24 mouse cellular contexts compared by ENCODE assay signal in genomic region chr12:13869161-13869560, GRCm38 (mm10).
"Had no signal": no experiment of that assay in that cellular context is flagged by ENCODE, and none has a peak within 500 bp of the region (broad histone marks: within the 10 kb centered on the region; RNA-seq: fewer than 3 reads in every experiment).

No protein-coding gene starts in this region.

- ATAC-seq: hindbrain, embryonic 16.5 days; inflammation-experienced regulatory T-cells, adult 6 months; intestine, embryonic 15.5 days; intestine, postnatal 0 days had no signal

- H3K27me3 ChIP-seq: heart, embryonic 12.5 days; hindbrain, embryonic 12.5 days; intestine, embryonic 15.5 days; limb, embryonic 12.5 days had no signal

- H3K36me3 ChIP-seq: heart, embryonic 10.5 days; heart, embryonic 12.5 days; hindbrain, embryonic 10.5 days; hindbrain, embryonic 12.5 days; intestine, embryonic 15.5 days; limb, embryonic 10.5 days; limb, embryonic 12.5 days had no signal

- H3K4me1 ChIP-seq: hindbrain, embryonic 10.5 days; hindbrain, embryonic 12.5 days; intestine, embryonic 15.5 days; limb, embryonic 10.5 days; limb, embryonic 12.5 days had no signal

- H3K9me3 ChIP-seq: heart, embryonic 10.5 days; heart, embryonic 12.5 days; hindbrain, embryonic 10.5 days; hindbrain, embryonic 12.5 days; intestine, embryonic 15.5 days; limb, embryonic 10.5 days; limb, embryonic 12.5 days had no signal

- H3K4me3 ChIP-seq: gastrocnemius, adult 2 months; heart, embryonic 10.5 days; heart, embryonic 12.5 days; hindbrain, embryonic 10.5 days; hindbrain, embryonic 12.5 days; intestine, embryonic 15.5 days; layer of hippocampus, adult 2 months; left cerebral cortex, adult 2 months; limb, embryonic 10.5 days; limb, embryonic 12.5 days had no signal

- H3K4me2 ChIP-seq: heart, embryonic 12.5 days; hindbrain, embryonic 12.5 days; hindbrain, embryonic 14.5 days; intestine, embryonic 15.5 days; limb, embryonic 12.5 days had no signal

- H3K9ac ChIP-seq: heart, embryonic 12.5 days; hindbrain, embryonic 12.5 days; hindbrain, embryonic 14.5 days; intestine, embryonic 15.5 days; limb, embryonic 12.5 days had no signal

- DNase-seq: gastrocnemius, adult 2 months; gastrocnemius, postnatal 10 days; gastrocnemius, postnatal 25 days; heart, adult 18-20 months; heart, postnatal 10 days; heart, postnatal 4 days; kidney, adult 18-20 months; kidney, adult 8-10 months; kidney, postnatal 10 days; kidney, postnatal 25 days; kidney, postnatal 4 days had no signal

- H3K27ac ChIP-seq: gastrocnemius, adult 2 months; heart, embryonic 10.5 days; hindbrain, embryonic 10.5 days; hindbrain, embryonic 12.5 days; hindbrain, embryonic 14.5 days; intestine, embryonic 15.5 days; layer of hippocampus, adult 2 months; left cerebral cortex, adult 2 months; limb, embryonic 10.5 days; limb, embryonic 12.5 days had no signal
